In genomic region chr13:5545521-5545920, GRCm38 (mm10) we compare ENCODE assay signal across 14 mouse cellular contexts.
"Had no signal": no experiment of that assay in that cellular context is flagged by ENCODE, and none has a peak within 500 bp of the region (broad histone marks: within the 10 kb centered on the region; RNA-seq: fewer than 3 reads in every experiment).

No protein-coding gene starts in this region.

- H3K27ac ChIP-seq: layer of hippocampus, adult 2 months; limb, embryonic 13.5 days; liver, embryonic 15.5 days; macrophage; midbrain, embryonic 12.5 days; neural tube, embryonic 12.5 days; stomach, postnatal 0 days had no signal

- H3K36me3 ChIP-seq: limb, embryonic 13.5 days; liver, embryonic 15.5 days; midbrain, embryonic 12.5 days; neural tube, embryonic 12.5 days had no signal

- H3K9me3 ChIP-seq: limb, embryonic 13.5 days; liver, embryonic 15.5 days; megakaryocyte, embryonic 14.5 days; midbrain, embryonic 12.5 days; neural tube, embryonic 12.5 days had no signal

- H3K4me1 ChIP-seq: limb, embryonic 13.5 days; liver, embryonic 15.5 days; midbrain, embryonic 12.5 days; neural tube, embryonic 12.5 days had no signal

- H3K9ac ChIP-seq: limb, embryonic 13.5 days; liver, embryonic 15.5 days; midbrain, embryonic 12.5 days; neural tube, embryonic 12.5 days had no signal

- DNase-seq: kidney, postnatal 10 days; kidney, postnatal 4 days; left cerebral cortex, postnatal 4 days; lung, adult 2 months; lung, postnatal 10 days; thymus, postnatal 4 days had no signal

- H3K4me2 ChIP-seq: limb, embryonic 13.5 days; liver, embryonic 15.5 days; midbrain, embryonic 12.5 days; neural tube, embryonic 12.5 days had no signal

- H3K4me3 ChIP-seq: layer of hippocampus, adult 2 months; limb, embryonic 13.5 days; liver, embryonic 15.5 days; megakaryocyte, embryonic 14.5 days; midbrain, embryonic 12.5 days; neural tube, embryonic 12.5 days had no signal

- H3K27me3 ChIP-seq: limb, embryonic 13.5 days; liver, embryonic 15.5 days; megakaryocyte, embryonic 14.5 days; midbrain, embryonic 12.5 days; neural tube, embryonic 12.5 days had no signal
